Mouse (Mus musculus): Measurements from ENCODE around the gene Sf3b4. TPM values are rescaled to one million over a fixed set of nuclear protein-coding genes. Genes with fewer than 3 reads are reported as not detected.

Gene Sf3b4
- polyA plus RNA-seq, 1 experiment from 2014 or later, result 178 TPM

DNA sequence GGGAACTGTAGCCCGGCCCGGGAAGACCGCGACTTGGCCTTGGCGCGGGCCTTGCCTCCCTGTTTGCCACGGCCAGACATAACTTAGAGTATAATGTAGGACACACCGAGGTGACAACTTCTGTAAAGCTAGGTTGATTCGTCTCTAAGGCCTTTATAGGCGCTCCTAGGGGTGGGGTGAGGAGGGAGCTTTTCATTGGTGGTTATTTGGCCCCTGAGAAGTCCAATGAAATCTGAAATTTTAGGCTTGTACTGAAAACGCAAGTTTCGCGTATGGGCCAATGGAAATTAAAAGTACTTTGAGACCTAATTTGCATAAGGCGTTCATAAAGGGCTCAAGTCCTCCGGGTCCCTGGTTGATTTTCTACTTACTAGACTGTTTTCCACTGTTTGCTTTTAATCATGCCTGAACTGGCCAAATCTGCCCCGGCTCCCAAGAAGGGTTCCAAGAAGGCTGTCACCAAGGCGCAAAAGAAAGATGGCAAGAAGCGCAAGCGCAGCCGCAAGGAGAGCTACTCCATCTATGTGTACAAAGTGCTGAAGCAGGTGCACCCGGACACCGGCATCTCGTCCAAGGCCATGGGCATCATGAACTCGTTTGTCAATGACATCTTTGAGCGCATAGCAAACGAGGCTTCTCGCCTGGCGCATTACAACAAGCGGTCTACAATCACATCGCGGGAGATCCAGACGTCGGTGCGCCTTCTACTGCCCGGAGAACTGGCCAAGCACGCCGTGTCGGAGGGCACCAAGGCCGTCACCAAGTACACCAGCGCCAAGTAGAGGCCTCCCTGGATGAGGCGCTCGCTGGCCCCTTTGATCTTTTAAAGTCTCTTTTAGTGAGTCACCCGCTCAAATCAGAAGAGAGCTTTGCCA lies 48.9 kb downstream of the Sf3b4 start, which contains the start of the genes Hist2h2ac and Hist2h2be:
Gene Hist2h2ac, minus strand, starts transcription at position 116 of the 875 bp plus-strand sequence.
Gene Hist2h2be, plus strand, starts transcription at position 355 of the 875 bp plus-strand sequence.
- H3K36me3 ChIP-seq, result no peaks in the 10 kb centered on the region
- H3K9ac ChIP-seq (replicated peaks), result peak within 1 kb of the TSS; percentile 87
- WGBS, result under 1% methylated on average over 43 of the region's 43 CpGs
- H3K4me3 ChIP-seq (replicated peaks), result peak within 1 kb of the TSS; percentile 59
- peak within 1 kb of the TSS; percentile 80 for H3K4me2 ChIP-seq
- H3K4me1 ChIP-seq (replicated peaks), result peaks cover 36% of the 10 kb centered on the region
- no peaks in the 10 kb centered on the region for H3K9me3 ChIP-seq
- no peaks in the 10 kb centered on the region for H3K27me3 ChIP-seq
- peak; percentile 89 for ATAC-seq (ENCODE audit: insufficient number of reproducible peaks, insufficient read depth, low FRiP score, low TSS enrichment, low read depth)
- peak within 1 kb of the TSS; percentile 99 for H3K27ac ChIP-seq

- Histone ChIP-seq H3K4me2 (peak overlapping the region; percentile 80), H3K4me3 (replicated peaks) (peak overlapping the region; percentile 59), H3K9me3 (no peaks in the 10 kb centered on the region), H3K27ac (peak overlapping the region; percentile 99), H3K27me3 (no peaks in the 10 kb centered on the region), H3K36me3 (no peaks in the 10 kb centered on the region), H3K9ac (replicated peaks) (peak overlapping the region; percentile 69), H3K4me1 (replicated peaks) (peaks cover 37% of the 10 kb centered on the region)
- ATAC-seq (ENCODE audit: insufficient number of reproducible peaks, insufficient read depth, low FRiP score, low TSS enrichment, low read depth), result no peak
- 21% methylated on average over 9 of the region's 9 CpGs for WGBS
Observed at GRCm38 (mm10) chr3:96221640-96222038, 49.5 kb downstream of the Sf3b4 start.

DNA sequence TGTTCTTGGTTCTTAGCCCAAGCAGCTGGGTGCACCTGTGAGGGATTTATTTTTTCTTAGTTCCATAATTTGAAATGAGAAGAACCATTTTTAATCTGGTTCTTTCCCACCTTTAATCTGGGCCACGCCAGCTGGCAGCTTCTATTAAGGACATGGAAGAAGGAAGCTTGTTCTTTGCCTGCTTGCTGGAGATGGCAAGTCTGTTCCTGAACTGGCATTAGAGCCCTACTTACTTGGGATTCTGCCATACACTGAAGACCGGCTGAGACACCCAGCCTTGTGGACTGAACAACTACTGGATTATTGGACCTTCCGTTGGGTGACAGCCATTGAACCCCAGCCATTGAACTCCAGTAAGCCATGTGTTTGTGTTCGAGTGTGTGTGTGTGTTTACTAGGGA lies 50.6 kb downstream of the Sf3b4 start:
- no peak overlapping the region for H3K27ac ChIP-seq
- H3K36me3 ChIP-seq, result no peaks in the 10 kb centered on the region
- peaks cover 41% of the 10 kb centered on the region for H3K4me1 ChIP-seq (replicated peaks)
- no peaks in the 10 kb centered on the region for H3K9me3 ChIP-seq
- ATAC-seq (ENCODE audit: insufficient number of reproducible peaks, insufficient read depth, low FRiP score, low TSS enrichment, low read depth), result no peak
- WGBS, result 92% methylated on average over 4 of the region's 4 CpGs
- H3K27me3 ChIP-seq, result no peaks in the 10 kb centered on the region
- H3K4me2 ChIP-seq, result peak overlapping the region; percentile 80
- H3K4me3 ChIP-seq (replicated peaks), result no peak overlapping the region
- H3K9ac ChIP-seq (replicated peaks), result no peak overlapping the region

DNA sequence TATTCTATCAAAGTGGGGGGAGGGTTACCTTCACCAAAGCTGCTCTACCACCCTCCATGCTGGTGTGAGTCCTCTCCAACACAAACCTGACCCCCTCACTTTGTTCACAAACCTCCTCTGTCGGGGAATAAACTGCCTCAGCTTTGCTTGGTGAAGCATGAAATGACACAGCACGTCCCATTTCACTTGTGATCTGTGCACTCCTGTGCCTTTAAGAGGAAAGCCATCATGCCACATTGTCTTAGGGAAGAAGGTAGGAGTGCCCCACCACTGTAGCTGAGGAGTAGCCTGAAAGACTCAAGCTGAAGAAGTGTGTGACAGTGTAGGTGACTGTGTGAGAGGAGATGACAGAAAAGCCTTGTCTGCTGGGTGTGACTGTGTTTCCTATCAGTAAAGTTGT lies 53.3 kb downstream of the Sf3b4 start:
- Histone ChIP-seq H3K4me1 (replicated peaks) (peaks cover 34% of the 10 kb centered on the region), H3K4me3 (replicated peaks) (no peak overlapping the region), H3K27ac (no peak overlapping the region), H3K27me3 (no peaks in the 10 kb centered on the region), H3K9ac (replicated peaks) (no peak overlapping the region), H3K9me3 (no peaks in the 10 kb centered on the region), H3K4me2 (no peak overlapping the region), H3K36me3 (no peaks in the 10 kb centered on the region)
- no peak for ATAC-seq (ENCODE audit: insufficient number of reproducible peaks, insufficient read depth, low FRiP score, low TSS enrichment, low read depth)
- 54% methylated on average over 2 of the region's 2 CpGs for WGBS

Small RNA genes within 50 kb of the gene (microRNA-seq; reads per million reads assigned to microRNA genes)
- gene Gm44492, result not detected

Other genes with a start within 250 kb of the Sf3b4 start
- 304 and 327 TPM in 2 replicates for gene Anp32e, start 243.1 kb upstream of the Sf3b4 start, polyA plus RNA-seq (2016; fragmentation: Nextera tagmentation; extraction: Ambion mirVana)
- gene Plekho1, start 176.3 kb upstream of the Sf3b4 start, polyA plus RNA-seq (2016; fragmentation: Nextera tagmentation; extraction: Ambion mirVana), result 79.8 and 91.8 TPM in 2 replicates
- 36.5 and 38.9 TPM in 2 replicates for gene Vps45, start 113.9 kb upstream of the Sf3b4 start, polyA plus RNA-seq (2016; fragmentation: Nextera tagmentation; extraction: Ambion mirVana)
- gene Otud7b, start 67.8 kb upstream of the Sf3b4 start, polyA plus RNA-seq (2016; fragmentation: Nextera tagmentation; extraction: Ambion mirVana), result 18.7 and 23.3 TPM in 2 replicates
- gene Mtmr11, start 10.3 kb upstream of the Sf3b4 start, polyA plus RNA-seq (2016; fragmentation: Nextera tagmentation; extraction: Ambion mirVana), result 31.3 and 34.0 TPM in 2 replicates
- 5.6 and 5.9 TPM in 2 replicates for gene Sv2a, start 8.8 kb downstream of the Sf3b4 start, polyA plus RNA-seq (2016; fragmentation: Nextera tagmentation; extraction: Ambion mirVana)
- gene Bola1, start 47.4 kb downstream of the Sf3b4 start, polyA plus RNA-seq (2016; fragmentation: Nextera tagmentation; extraction: Ambion mirVana), result 54.6 and 56.3 TPM in 2 replicates
- 1.7 and 2.0 TPM in 2 replicates for gene Hist2h2ab, start 47.5 kb downstream of the Sf3b4 start, polyA plus RNA-seq (2016; fragmentation: Nextera tagmentation; extraction: Ambion mirVana)
- 13.1 and 17.7 TPM in 2 replicates for gene Hist2h2ac, start 48.5 kb downstream of the Sf3b4 start, polyA plus RNA-seq (2016; fragmentation: Nextera tagmentation; extraction: Ambion mirVana)
- 9.9 and 10.4 TPM in 2 replicates for gene Hist2h2be, start 48.8 kb downstream of the Sf3b4 start, polyA plus RNA-seq (2016; fragmentation: Nextera tagmentation; extraction: Ambion mirVana)
- 9.0 and 11.9 TPM in 2 replicates for gene Hist2h3c2, start 66.8 kb downstream of the Sf3b4 start, polyA plus RNA-seq (2016; fragmentation: Nextera tagmentation; extraction: Ambion mirVana)
- gene Hist2h2aa2, start 67.9 kb downstream of the Sf3b4 start, polyA plus RNA-seq (2016; fragmentation: Nextera tagmentation; extraction: Ambion mirVana), result 50.0 and 66.0 TPM in 2 replicates
- 17.4 and 36.2 TPM in 2 replicates for gene Hist2h2aa1, start 73.2 kb downstream of the Sf3b4 start, polyA plus RNA-seq (2016; fragmentation: Nextera tagmentation; extraction: Ambion mirVana)
- 0.35 TPM in 1 of 2 replicates, not detected in the other for gene Hist2h3c1, start 74.4 kb downstream of the Sf3b4 start, polyA plus RNA-seq (2016; fragmentation: Nextera tagmentation; extraction: Ambion mirVana)
- gene Hist2h4, start 91.0 kb downstream of the Sf3b4 start, polyA plus RNA-seq (2016; fragmentation: Nextera tagmentation; extraction: Ambion mirVana), result 19.4 and 26.5 TPM in 2 replicates
- 95.3 and 139 TPM in 2 replicates for gene Hist2h3b, start 96.3 kb downstream of the Sf3b4 start, polyA plus RNA-seq (2016; fragmentation: Nextera tagmentation; extraction: Ambion mirVana)
- gene Hist2h2bb, start 97.4 kb downstream of the Sf3b4 start, polyA plus RNA-seq (2016; fragmentation: Nextera tagmentation; extraction: Ambion mirVana), result 21.4 and 34.9 TPM in 2 replicates
- 0.94 and 1.1 TPM in 2 replicates for gene Fcgr1, start 121.6 kb downstream of the Sf3b4 start, polyA plus RNA-seq (2016; fragmentation: Nextera tagmentation; extraction: Ambion mirVana)

All from limb, embryonic 12.5 days (tissue).